Mouse (Mus musculus) testis, postnatal 14 days (tissue): Measurements from ENCODE around the gene Esyt3.
A peak's percentile ranks its signal among the peaks of the same experiment; 100 is the strongest.

ENCODE experiments used
- DNase-seq: peaks from one replicate; pipeline ENCODE4 v3.0.0; 2021; ENCODE audit warnings: low spot score

Esyt3 gene

GRCm38 (mm10) chr9:99357921-99358692 lies at the start of gene Esyt3:
TSS of gene Esyt3 (minus strand) at chr9:99358557.
- DNase-seq: peak; percentile 84

- DNase-seq: no peak
These were observed 43.1 kb upstream of the Esyt3 start for GRCm38 (mm10) chr9:99401288-99401974.

- no peak for DNase-seq
These were observed 42.4 kb upstream of the Esyt3 start for GRCm38 (mm10) chr9:99400781-99401180.

- no peak for DNase-seq
These were observed 38.9 kb upstream of the Esyt3 start for GRCm38 (mm10) chr9:99397056-99397815.

GRCm38 (mm10) chr9:99394366-99394765 lies 36.0 kb upstream of the Esyt3 start:
- DNase-seq: peak; percentile 35

GRCm38 (mm10) chr9:99393146-99393545 lies 34.8 kb upstream of the Esyt3 start:
- no peak for DNase-seq

GRCm38 (mm10) chr9:99391557-99391956 lies 33.2 kb upstream of the Esyt3 start:
- no peak for DNase-seq

- DNase-seq: no peak
These were observed 32.4 kb upstream of the Esyt3 start for GRCm38 (mm10) chr9:99390716-99391115.

- DNase-seq: no peak
These were observed 31.8 kb upstream of the Esyt3 start for GRCm38 (mm10) chr9:99390201-99390600.

GRCm38 (mm10) chr9:99389506-99389905 lies 31.1 kb upstream of the Esyt3 start:
- no peak for DNase-seq

GRCm38 (mm10) chr9:99388856-99389255 lies 30.5 kb upstream of the Esyt3 start:
- no peak for DNase-seq

GRCm38 (mm10) chr9:99388078-99388477 lies 29.7 kb upstream of the Esyt3 start:
- DNase-seq: no peak

- DNase-seq: no peak
These were observed 24.2 kb upstream of the Esyt3 start for GRCm38 (mm10) chr9:99382556-99382955.

GRCm38 (mm10) chr9:99379194-99379593 lies 20.8 kb upstream of the Esyt3 start:
- no peak for DNase-seq

GRCm38 (mm10) chr9:99376591-99377418 lies 18.4 kb upstream of the Esyt3 start:
- DNase-seq: no peak

GRCm38 (mm10) chr9:99368431-99368830 lies 10.1 kb upstream of the Esyt3 start:
- no peak for DNase-seq

GRCm38 (mm10) chr9:99365906-99366305 lies 7.5 kb upstream of the Esyt3 start:
- no peak for DNase-seq

- DNase-seq: no peak
These were observed 4.7 kb upstream of the Esyt3 start for GRCm38 (mm10) chr9:99363076-99363475.

GRCm38 (mm10) chr9:99361946-99362345 lies 3.6 kb upstream of the Esyt3 start:
- DNase-seq: no peak

- DNase-seq: no peak
These were observed 655 bp upstream of the Esyt3 start for GRCm38 (mm10) chr9:99359012-99359411.

GRCm38 (mm10) chr9:99357561-99357920 lies 816 bp downstream of the Esyt3 start:
- DNase-seq: no peak

GRCm38 (mm10) chr9:99355971-99356370 lies 2.4 kb downstream of the Esyt3 start:
- no peak for DNase-seq
